Mouse (Mus musculus) Patski (cell line): ENCODE data around the gene Atp6v0a4. TPM values are rescaled to one million over a fixed set of nuclear protein-coding genes. Genes with fewer than 3 reads are reported as not detected.

Source experiments
- ATAC-seq: fragments of 100-300 bp; one replicate; pipeline ENCODE4 v1.8.0; 2021
- CTCF ChIA-PET: fragments of 350-600 bp; sonication (Branson Sonifier 250); formaldehyde crosslinking; loops from one replicate; lab custom pipeline; 2022; ENCODE audit warnings: inconsistent platforms; lab: Charles Lee
- POLR2A ChIA-PET: fragments of 350-600 bp; sonication (Branson Sonifier 250); formaldehyde crosslinking; loops from one replicate; lab custom pipeline; 2022; ENCODE audit warnings: antibody characterized with exemption, inconsistent platforms; lab: Charles Lee
- DNase-seq: peaks from one replicate; pipeline ENCODE4 v3.0.0-alpha.2; 2011; ENCODE audit warnings: low read depth, low spot score
- H3K27me3 ChIP-seq: fragments of 371-371 bp; one replicate; pipeline ENCODE4 v1.5.1; 2021
- CTCF ChIP-seq: fragments of 100-300 bp; IDR thresholded peaks from one replicate; pipeline ENCODE4 v1.5.1; 2021
- in situ Hi-C: fragments of 300-500 bp; cut with MboI; formaldehyde crosslinking; loops from 3 replicates; pipeline ENCODE4 v1.11.1; 2018; ENCODE audit warnings: low pct_unique_long_range_greater_than_20kb, mixed read lengths
- polyA plus RNA-seq: library from polyadenylated mRNA; unstranded; gene quantifications from one replicate; pipeline ENCODE4 v1.2.3, GENCODE M21; 2021

Atp6v0a4 gene
- polyA plus RNA-seq, 1 experiment from 2014 or later, result 2.5 TPM

DNA sequence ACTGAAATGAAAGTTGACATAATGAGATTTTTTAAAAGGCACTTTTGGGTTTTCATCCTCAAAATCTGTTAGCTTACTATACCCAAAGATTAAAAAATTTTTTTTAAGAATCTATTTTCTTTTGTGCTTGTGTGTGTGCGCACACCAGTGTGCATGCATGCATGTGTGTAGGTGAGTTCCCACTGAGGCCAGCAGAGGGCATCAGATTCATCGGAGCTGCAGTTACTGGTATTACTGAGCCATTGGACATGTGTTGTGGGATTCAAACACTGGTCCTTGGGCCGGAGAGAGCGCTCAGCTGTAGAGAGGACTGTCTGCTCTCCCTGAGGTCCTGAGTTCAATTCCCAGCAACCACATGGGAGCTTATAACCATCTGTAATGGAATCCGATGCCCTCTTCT lies 5.5 kb upstream of the Atp6v0a4 start:
- no peak for ATAC-seq
- ChIA-PET POLR2A (interaction anchor here (0.7 kb wide), 1 partner anchor 56 kb away, joined by 3 read pairs; no protein-coding TSS in a partner anchor), CTCF (interaction anchor here (0.6 to 1.3 kb wide), 3 partner anchors 9 to 20 kb away, joined by 3 read pairs; no protein-coding TSS in a partner anchor)
- in situ Hi-C loops, result no loop called here
- no peak for TF ChIP-seq CTCF
- DNase-seq, result no peak
- no peaks in the 10 kb centered on the region for H3K27me3 ChIP-seq

- ChIA-PET POLR2A (interaction anchor here (1.2 kb wide), 1 partner anchor 16 kb away, joined by 5 read pairs; no protein-coding TSS in a partner anchor), CTCF (interaction anchor here (1.0 to 1.5 kb wide), 3 partner anchors 29 to 120 kb away, joined by 3 to 4 read pairs (median 3); no protein-coding TSS in a partner anchor)
- no peaks in the 10 kb centered on the region for H3K27me3 ChIP-seq
- no peak for TF ChIP-seq CTCF
- DNase-seq (no peak), ATAC-seq (no peak)
- in situ Hi-C loops, result no loop called here
Observed at GRCm38 (mm10) chr6:38128115-38128514, 3.7 kb upstream of the Atp6v0a4 start.

- ATAC-seq (no peak), DNase-seq (no peak)
- ChIA-PET POLR2A (interaction anchor here (0.7 kb wide), 1 partner anchor 19 kb away, joined by 3 read pairs; no protein-coding TSS in a partner anchor), CTCF (no interaction called here)
- H3K27me3 ChIP-seq, result no peaks in the 10 kb centered on the region
- in situ Hi-C loops, result no loop called here
- TF ChIP-seq CTCF, result no peak
Observed at GRCm38 (mm10) chr6:38125462-38125861, 1.1 kb upstream of the Atp6v0a4 start.

DNA sequence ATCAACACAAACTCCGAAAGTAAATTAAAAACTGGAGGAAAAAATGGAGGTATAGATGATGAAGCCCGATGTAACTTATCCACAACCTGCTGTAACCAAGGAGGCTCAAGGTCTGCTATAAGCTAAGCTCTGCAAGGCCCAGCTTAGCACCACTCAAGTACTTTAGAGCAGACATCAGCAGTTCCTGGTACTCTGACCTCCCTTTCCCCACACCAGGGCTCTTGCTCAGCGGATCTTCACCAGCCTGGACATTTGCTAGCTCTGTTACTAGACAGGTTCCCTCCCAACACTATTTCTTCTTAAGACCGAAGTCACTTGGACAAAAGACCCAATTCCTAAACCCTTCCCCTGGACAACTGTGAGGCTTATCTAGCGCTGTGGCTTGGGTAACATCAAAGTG lies 496 bp upstream of the Atp6v0a4 start:
- ChIA-PET CTCF (no interaction called here), POLR2A (interaction anchor here (0.7 kb wide), 1 partner anchor 19 kb away, joined by 3 read pairs; no protein-coding TSS in a partner anchor)
- H3K27me3 ChIP-seq, result no peaks in the 10 kb centered on the region
- TF ChIP-seq CTCF, result no peak
- DNase-seq (no peak), ATAC-seq (no peak)
- in situ Hi-C loops, result no loop called here

GRCm38 (mm10) chr6:38123471-38124206 lies 747 bp downstream of the Atp6v0a4 start:
- no peaks in the 10 kb centered on the region for H3K27me3 ChIP-seq
- DNase-seq (no peak), ATAC-seq (no peak)
- in situ Hi-C loops, result no loop called here
- TF ChIP-seq CTCF, result no peak
- CTCF ChIA-PET, result no interaction called here
- POLR2A ChIA-PET, result no interaction called here

GRCm38 (mm10) chr6:38122791-38123190 lies 1.6 kb downstream of the Atp6v0a4 start:
- DNase-seq (no peak), ATAC-seq (no peak)
- in situ Hi-C loops, result no loop called here
- no peaks in the 10 kb centered on the region for H3K27me3 ChIP-seq
- no peak for TF ChIP-seq CTCF
- ChIA-PET CTCF (no interaction called here), POLR2A (no interaction called here)

DNA sequence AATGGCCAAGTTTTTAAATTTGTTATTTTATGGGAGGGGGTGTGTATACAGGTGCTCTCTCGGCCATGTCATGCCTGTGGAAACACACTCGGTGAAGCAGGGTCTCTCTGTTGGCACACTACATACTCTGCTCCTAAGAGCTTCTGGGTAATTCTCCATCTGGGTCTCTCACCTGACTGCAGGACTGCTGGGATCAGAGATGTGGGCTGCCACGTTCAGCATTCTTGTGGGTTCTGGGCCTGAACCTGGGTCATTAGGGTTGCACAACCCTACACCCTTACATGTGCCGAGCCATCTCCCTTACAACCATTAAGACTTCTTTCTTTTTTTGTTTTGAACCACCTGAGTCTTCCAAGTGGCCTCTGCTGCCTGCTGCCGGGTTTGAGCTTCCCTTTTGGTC lies 2.5 kb downstream of the Atp6v0a4 start:
- ATAC-seq (no peak), DNase-seq (no peak)
- POLR2A ChIA-PET, result no interaction called here
- in situ Hi-C loops, result no loop called here
- no peak for TF ChIP-seq CTCF
- CTCF ChIA-PET, result no interaction called here
- H3K27me3 ChIP-seq, result no peaks in the 10 kb centered on the region

DNA sequence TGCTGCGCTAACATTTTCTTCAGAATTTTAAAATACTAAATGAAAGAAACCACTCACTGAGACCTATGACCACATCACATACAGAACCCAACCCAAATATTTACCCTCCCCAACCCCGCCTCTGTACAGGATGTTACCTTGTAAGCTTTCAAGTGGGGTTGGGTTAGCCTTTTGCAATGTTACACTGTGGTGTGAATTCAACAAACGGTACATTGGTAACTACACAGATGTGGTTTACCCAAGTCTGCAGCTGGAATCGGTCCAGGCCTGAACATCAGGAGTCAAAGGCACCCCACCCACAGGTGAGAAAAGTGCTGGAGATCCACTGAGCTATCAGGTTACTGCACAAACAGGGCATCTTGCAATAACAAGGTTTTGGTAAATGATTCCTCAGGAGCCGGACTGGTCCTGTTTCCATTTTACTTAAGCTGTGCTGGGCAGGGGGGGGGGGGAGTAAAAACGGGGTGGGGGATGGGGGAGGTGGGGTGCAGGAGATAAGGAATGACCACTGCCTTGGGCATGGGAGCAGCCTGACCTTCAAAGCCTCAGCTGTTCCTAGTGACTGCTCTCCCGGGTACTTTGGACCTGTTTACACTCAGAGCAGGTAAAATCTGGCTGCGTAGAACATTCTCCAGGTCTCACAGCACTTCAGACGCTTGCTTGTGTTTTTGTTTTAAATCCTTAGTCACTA lies 3.6 kb downstream of the Atp6v0a4 start:
- no peak for DNase-seq
- no peaks in the 10 kb centered on the region for H3K27me3 ChIP-seq
- ChIA-PET POLR2A (no interaction called here), CTCF (no interaction called here)
- no peak for ATAC-seq
- in situ Hi-C loops, result no loop called here
- no peak for TF ChIP-seq CTCF

- ChIA-PET POLR2A (no interaction called here), CTCF (no interaction called here)
- H3K27me3 ChIP-seq, result no peaks in the 10 kb centered on the region
- ATAC-seq (no peak), DNase-seq (no peak)
- TF ChIP-seq CTCF, result no peak
- in situ Hi-C loops, result no loop called here
Observed at GRCm38 (mm10) chr6:38118341-38118740, 6.0 kb downstream of the Atp6v0a4 start.

- in situ Hi-C loops, result no loop called here
- POLR2A ChIA-PET, result no interaction called here
- CTCF ChIA-PET, result no interaction called here
Observed at GRCm38 (mm10) chr6:38116107-38116770, 8.1 kb downstream of the Atp6v0a4 start.

More at GRCm38 (mm10) chr6:38116107-38116770, 8.1 kb downstream of the Atp6v0a4 start:
- no peak for TF ChIP-seq CTCF
- DNase-seq (no peak), ATAC-seq (no peak)
- H3K27me3 ChIP-seq, result no peaks in the 10 kb centered on the region
